Mouse (Mus musculus) kidney, postnatal 10 days (tissue): ENCODE measurements at regions not wholly inside any gene's neighbourhood (a gene's known extent, or its start where the extent isn't known, plus 50 kb on each side); places are given as distances from the start of the nearest gene placed in this dataset.

Source experiments
- DNase-seq: peaks from one replicate; pipeline ENCODE4 v3.0.0; 2021; ENCODE audit warnings: mixed read lengths

- DNase-seq = no peak
These were observed 56.8 kb downstream of the Cdkn2c start for GRCm38 (mm10) chr4:109610222-109610621.

GRCm38 (mm10) chr4:109609770-109610169 is 57.2 kb downstream of the Cdkn2c start:
- no peak for DNase-seq

- DNase-seq = no peak
These were observed 58.7 kb upstream of the 4930522H14Rik start for GRCm38 (mm10) chr4:109589760-109590312.

- peak; percentile 17 for DNase-seq
These were observed 52.2 kb upstream of the 4930522H14Rik start for GRCm38 (mm10) chr4:109583185-109583786.

- no peak for DNase-seq
These were observed 51.4 kb upstream of the 4930522H14Rik start for GRCm38 (mm10) chr4:109582523-109582922.
